Mouse (Mus musculus) midbrain, postnatal 0 days (tissue): Measurements from ENCODE around the gene Actn1. TPM values are rescaled to one million over a fixed set of nuclear protein-coding genes. Genes with fewer than 3 reads are reported as not detected.

Experiments used
- ATAC-seq: fragments of 200-750 bp; cut with Nextera tagmentation; 2 replicates; pipeline ENCODE4 v1.8.0; 2017; ENCODE audit warnings: moderate number of reproducible peaks, mild to moderate bottlenecking, moderate TSS enrichment, moderate library complexity; ENCODE audit not compliant: low FRiP score
- DNase-seq: peaks from one replicate; pipeline ENCODE4 v3.0.0-alpha.2; 2015; ENCODE audit warnings: low spot score
- H3K27ac ChIP-seq: fragments of 300-500 bp; sonication (generic); 2 replicates; pipeline ENCODE4 v1.5.1; 2014; ENCODE audit warnings: low read depth, mild to moderate bottlenecking, low read length, mixed read lengths
- H3K27me3 ChIP-seq: fragments of 300-500 bp; sonication (generic); 2 replicates; pipeline ENCODE4 v1.6.1; 2014; ENCODE audit warnings: low read length, control low read depth, mixed read lengths; ENCODE audit not compliant: insufficient read depth
- H3K36me3 ChIP-seq: fragments of 300-500 bp; sonication (generic); 2 replicates; pipeline ENCODE4 v1.6.1; 2014; ENCODE audit warnings: low read length, control low read depth, mixed read lengths; ENCODE audit not compliant: insufficient read depth
- H3K4me1 ChIP-seq: fragments of 300-500 bp; sonication (generic); 2 replicates; pipeline ENCODE4 v1.6.1; 2014; ENCODE audit warnings: mild to moderate bottlenecking, control low read depth, antibody characterized with exemption, low read length, mixed read lengths; ENCODE audit not compliant: insufficient read depth
- H3K4me2 ChIP-seq: fragments of 300-500 bp; sonication (generic); 2 replicates; pipeline ENCODE4 v1.6.1; 2014; ENCODE audit warnings: low read depth, mild to moderate bottlenecking, low read length, mixed read lengths; ENCODE audit not compliant: poor library complexity, severe bottlenecking
- H3K4me3 ChIP-seq: fragments of 300-500 bp; sonication (generic); 2 replicates; pipeline ENCODE4 v1.5.1; 2014; ENCODE audit warnings: low read depth, mild to moderate bottlenecking, low read length, moderate library complexity
- H3K9ac ChIP-seq: fragments of 300-500 bp; sonication (generic); replicated peaks from 2 replicates; pipeline ENCODE4 v1.6.1; 2014; ENCODE audit warnings: mild to moderate bottlenecking, low read length, moderate library complexity, mixed read lengths; ENCODE audit not compliant: poor library complexity, severe bottlenecking
- H3K9me3 ChIP-seq: fragments of 300-500 bp; sonication (generic); 2 replicates; pipeline ENCODE4 v1.6.1; 2016; ENCODE audit warnings: low read length, control low read depth
- CTCF ChIP-seq: IDR thresholded peaks from 2 replicates; pipeline ENCODE4 v1.5.1; 2016; ENCODE audit warnings: antibody characterized with exemption, mild to moderate bottlenecking
- WGBS: fragments of 180-500 bp; shearing (Covaris S2); extraction: QIAGEN DNeasy Blood & Tissue Kit; methylation state at CpG from one replicate; pipeline ENCODE4 v1.1.7; 2014; 5-methylcytosine and 5-hydroxymethylcytosine counted together
- polyA plus RNA-seq: library from polyadenylated mRNA; unstranded; fragments of >200 nt; fragmentation: Nextera tagmentation; extraction: Ambion mirVana; gene quantifications from 2 replicates; pipeline ENCODE4 v1.2.1, GENCODE M21; 2015
- total RNA-seq: library from RNA; depleted of rRNA; stranded (reverse); fragments of >200 nt; gene quantifications from 2 replicates; pipeline ENCODE4 v1.2.3, GENCODE M21; 2014

Gene Actn1
- total and polyA plus RNA-seq, 2 experiments from 2014 or later: 7.4 to 18.0 TPM

GRCm38 (mm10) chr12:80260744-80261695 is 849 bp upstream of the Actn1 start:
- Histone ChIP-seq H3K9me3 (no peaks in the 10 kb centered on the region), H3K4me2 (peak overlapping the region; percentile 93), H3K27ac (0 out of 2 replicates have a peak overlapping the region, but pooled peaks have one; percentile 84), H3K4me3 (peak overlapping the region; percentile 56), H3K4me1 (peaks cover 10% of the 10 kb centered on the region), H3K27me3 (0 out of 2 replicates have a peak, but pooled peaks cover 5% of the 10 kb centered on the region), H3K36me3 (no peaks in the 10 kb centered on the region), H3K9ac (peak overlapping the region; percentile 81)
- WGBS: 9% methylated on average over 24 of the region's 25 CpGs
- TF ChIP-seq CTCF: no peak
- ATAC-seq (no peak), DNase-seq (peak; percentile 20)

- no peaks in the 10 kb centered on the region for H3K36me3 ChIP-seq
- peak; percentile 67 for ATAC-seq
- H3K4me2 ChIP-seq: peak overlapping the region; percentile 93
- 0 out of 2 replicates have a peak, but pooled peaks cover 5% of the 10 kb centered on the region for H3K27me3 ChIP-seq
- H3K9me3 ChIP-seq: no peaks in the 10 kb centered on the region
- under 1% methylated on average over 62 of the region's 64 CpGs for WGBS
- peak; percentile 67 for DNase-seq
- H3K9ac ChIP-seq: peak overlapping the region; percentile 81
- TF ChIP-seq CTCF: peak; percentile 52; the same call in 1 of the 2 replicates
- H3K27ac ChIP-seq: peak overlapping the region; percentile 84
- peak overlapping the region; percentile 56 for H3K4me3 ChIP-seq
- peaks cover 10% of the 10 kb centered on the region for H3K4me1 ChIP-seq
These were observed 735 bp downstream of the Actn1 start for GRCm38 (mm10) chr12:80259216-80260055.

GRCm38 (mm10) chr12:80258520-80259215 is 1.5 kb downstream of the Actn1 start:
- H3K27me3 ChIP-seq: 0 out of 2 replicates have a peak, but pooled peaks cover 5% of the 10 kb centered on the region
- H3K4me3 ChIP-seq: peak overlapping the region; percentile 56
- H3K4me1 ChIP-seq: peaks cover 10% of the 10 kb centered on the region
- peak overlapping the region; percentile 93 for H3K4me2 ChIP-seq
- TF ChIP-seq CTCF: no peak
- DNase-seq: no peak
- ATAC-seq: no peak
- no peaks in the 10 kb centered on the region for H3K36me3 ChIP-seq
- no peaks in the 10 kb centered on the region for H3K9me3 ChIP-seq
- WGBS: 2% methylated on average over 20 of the region's 22 CpGs
- H3K27ac ChIP-seq: peak overlapping the region; percentile 84
- peak overlapping the region; percentile 81 for H3K9ac ChIP-seq

GRCm38 (mm10) chr12:80251978-80252377 is 8.2 kb downstream of the Actn1 start:
- H3K27ac ChIP-seq: no peak overlapping the region
- ATAC-seq: no peak
- no peaks in the 10 kb centered on the region for H3K4me1 ChIP-seq
- 59% methylated on average over 2 of the region's 2 CpGs for WGBS
- no peaks in the 10 kb centered on the region for H3K27me3 ChIP-seq
- TF ChIP-seq CTCF: no peak
- H3K4me2 ChIP-seq: no peak overlapping the region
- H3K9ac ChIP-seq: no peak overlapping the region
- no peak for DNase-seq
- no peaks in the 10 kb centered on the region for H3K36me3 ChIP-seq
- H3K9me3 ChIP-seq: no peaks in the 10 kb centered on the region
- H3K4me3 ChIP-seq: no peak overlapping the region

- Histone ChIP-seq H3K36me3 (no peaks in the 10 kb centered on the region), H3K4me2 (no peak overlapping the region), H3K27ac (no peak overlapping the region), H3K4me1 (no peaks in the 10 kb centered on the region), H3K27me3 (no peaks in the 10 kb centered on the region), H3K9ac (no peak overlapping the region), H3K4me3 (no peak overlapping the region), H3K9me3 (no peaks in the 10 kb centered on the region)
- TF ChIP-seq CTCF: no peak
- 82% methylated on average over 3 of the region's 3 CpGs for WGBS
- no peak for DNase-seq
- no peak for ATAC-seq
These were observed 8.6 kb downstream of the Actn1 start for GRCm38 (mm10) chr12:80251554-80251953.
